Mouse (Mus musculus) left cerebral cortex, postnatal 10 days (tissue): ENCODE results near the gene Wbp1. TPM values are rescaled to one million over a fixed set of nuclear protein-coding genes. Genes with fewer than 3 reads are reported as not detected.

Experiments used
- DNase-seq, 2 experiments: peaks; one replicate each; pipeline ENCODE4 v3.0.0; 2021 to 2022; ENCODE audit warnings: low spot score in 2 of 2, mixed read lengths in 1 of 2; ENCODE audit errors: extremely low spot score in 1 of 2
- intact Hi-C: fragments of 180-260 bp; cut with DNase I; formaldehyde crosslinking; loops from one replicate; pipeline ENCODE4 v1.15.1; 2025
- total RNA-seq, 2 experiments: library from RNA; stranded (reverse); gene quantifications; 2 replicates each; pipeline ENCODE4 v1.2.3; 2021

Gene Wbp1
- total RNA-seq, 2 experiments from 2014 or later: 50.4 to 54.7 TPM

GRCm38 (mm10) chr6:83101316-83101687 lies 20.1 kb downstream of the Wbp1 start, which contains the start of the genes Ccdc142 and Gm42688:
Ccdc142 (plus strand) TSS chr6:83101601.
Gm42688 (plus strand) TSS chr6:83101617.
- intact Hi-C loops: loop anchor here (2.0 kb wide), 1 partner anchor 105 kb away; no protein-coding TSS in a partner anchor
- DNase-seq: peak; percentile 90

- intact Hi-C loops: no loop called here
- no peak for DNase-seq
Measured at GRCm38 (mm10) chr6:83098411-83098810, 22.9 kb downstream of the Wbp1 start.

GRCm38 (mm10) chr6:83095968-83096367 lies 25.4 kb downstream of the Wbp1 start:
- no peak for DNase-seq
- intact Hi-C loops: no loop called here

- DNase-seq: no peak
- intact Hi-C loops: no loop called here
Measured at GRCm38 (mm10) chr6:83092416-83093127, 28.8 kb downstream of the Wbp1 start.

- no peak for DNase-seq
- intact Hi-C loops: no loop called here
Measured at GRCm38 (mm10) chr6:83087926-83088260, 33.5 kb downstream of the Wbp1 start.

GRCm38 (mm10) chr6:83087205-83087925 lies 34.0 kb downstream of the Wbp1 start:
- intact Hi-C loops: no loop called here
- peak in 1 of 2 experiments; percentile 40 for DNase-seq

GRCm38 (mm10) chr6:83086121-83087035 lies 35.0 kb downstream of the Wbp1 start, which contains the start of gene Lbx2:
Lbx2 (plus strand) TSS chr6:83086367.
- intact Hi-C loops: no loop called here
- DNase-seq: no peak

GRCm38 (mm10) chr6:83084477-83084876 lies 36.9 kb downstream of the Wbp1 start:
- intact Hi-C loops: no loop called here
- no peak for DNase-seq

- intact Hi-C loops: no loop called here
Measured at GRCm38 (mm10) chr6:83083497-83083896, 37.9 kb downstream of the Wbp1 start.

GRCm38 (mm10) chr6:83080210-83080609 lies 41.1 kb downstream of the Wbp1 start:
- no peak for DNase-seq
- intact Hi-C loops: no loop called here

More at GRCm38 (mm10) chr6:83083497-83083896, 37.9 kb downstream of the Wbp1 start:
- DNase-seq: no peak

- intact Hi-C loops: loop anchor here (2.0 kb wide), 1 partner anchor 82 kb away; no protein-coding TSS in a partner anchor
- peak; percentile 97 to 99 for DNase-seq
Measured at GRCm38 (mm10) chr6:83078324-83078858, 43.0 kb downstream of the Wbp1 start.

- intact Hi-C loops: loop anchor here (2.0 kb wide), 1 partner anchor 81 kb away; no protein-coding TSS in a partner anchor
- no peak for DNase-seq
Measured at GRCm38 (mm10) chr6:83077630-83078323, 43.6 kb downstream of the Wbp1 start, which contains the start of gene Pcgf1. Pcgf1 (plus strand) TSS chr6:83077869.

GRCm38 (mm10) chr6:83074979-83075378 lies 46.4 kb downstream of the Wbp1 start:
- intact Hi-C loops: no loop called here
- DNase-seq: no peak

GRCm38 (mm10) chr6:83071220-83071619 lies 50.1 kb downstream of the Wbp1 start:
- intact Hi-C loops: no loop called here

GRCm38 (mm10) chr6:83070311-83071219 lies 50.8 kb downstream of the Wbp1 start:
- intact Hi-C loops: no loop called here
- DNase-seq: no peak

More at GRCm38 (mm10) chr6:83071220-83071619, 50.1 kb downstream of the Wbp1 start:
- peak in 1 of 2 experiments; percentile 54 for DNase-seq

- intact Hi-C loops: no loop called here
Measured at GRCm38 (mm10) chr6:83070247-83070310, 51.3 kb downstream of the Wbp1 start, which contains the start of gene Tlx2. Tlx2 (minus strand) TSS chr6:83070293.

GRCm38 (mm10) chr6:83069488-83070246 lies 51.7 kb downstream of the Wbp1 start:
- intact Hi-C loops: no loop called here

More at GRCm38 (mm10) chr6:83070247-83070310, 51.3 kb downstream of the Wbp1 start, which contains the start of gene Tlx2:
- no peak for DNase-seq

More at GRCm38 (mm10) chr6:83069488-83070246, 51.7 kb downstream of the Wbp1 start:
- DNase-seq: no peak
